Mouse (Mus musculus) hindbrain, embryonic 13.5 days (tissue): Measurements from ENCODE around the gene Eif2b1. TPM values are rescaled to one million over a fixed set of nuclear protein-coding genes. Genes with fewer than 3 reads are reported as not detected.
"Not testable (repeated sequence)": the region's sequence is repeated elsewhere in the genome, so short reads cannot be mapped to it uniquely, and the experiment has no call there.

Experiments
- ATAC-seq: fragments of 200-750 bp; cut with Nextera tagmentation; 2 replicates; pipeline ENCODE4 v1.8.0; 2017; ENCODE audit warnings: moderate TSS enrichment; ENCODE audit not compliant: low FRiP score
- H3K27ac ChIP-seq: fragments of 300-500 bp; sonication (generic); 2 replicates; pipeline ENCODE4 v1.5.1; 2015; ENCODE audit warnings: inconsistent platforms, mild to moderate bottlenecking, moderate library complexity
- H3K27me3 ChIP-seq: fragments of 300-500 bp; sonication (generic); 2 replicates; pipeline ENCODE4 v1.6.1; 2015; ENCODE audit warnings: mild to moderate bottlenecking, inconsistent platforms
- H3K36me3 ChIP-seq: fragments of 300-500 bp; sonication (generic); 2 replicates; pipeline ENCODE4 v1.6.1; 2015; ENCODE audit warnings: mild to moderate bottlenecking, inconsistent platforms
- H3K4me1 ChIP-seq: fragments of 300-500 bp; sonication (generic); replicated peaks from 2 replicates; pipeline ENCODE4 v1.6.1; 2015; ENCODE audit warnings: inconsistent platforms
- H3K4me2 ChIP-seq: fragments of 300-500 bp; sonication (generic); 2 replicates; pipeline ENCODE4 v1.6.1; 2015; ENCODE audit warnings: inconsistent platforms, mild to moderate bottlenecking, moderate library complexity
- H3K4me3 ChIP-seq: fragments of 300-500 bp; sonication (generic); 2 replicates; pipeline ENCODE4 v1.5.1; 2015; ENCODE audit warnings: mild to moderate bottlenecking, inconsistent platforms
- H3K9ac ChIP-seq: fragments of 300-500 bp; sonication (generic); 2 replicates; pipeline ENCODE4 v1.6.1; 2015; ENCODE audit warnings: mild to moderate bottlenecking, inconsistent platforms
- H3K9me3 ChIP-seq: fragments of 300-500 bp; sonication (generic); 2 replicates; pipeline ENCODE4 v1.6.1; 2016; ENCODE audit warnings: inconsistent platforms
- whole genome bisulfite sequencing: fragments of 180-500 bp; shearing (Covaris S2); methylation state at CpG from one replicate; pipeline ENCODE4 v1.1.7; 2015; 5-methylcytosine and 5-hydroxymethylcytosine counted together
- polyA plus RNA-seq: library from polyadenylated mRNA; unstranded; fragments of >200 nt; fragmentation: Nextera tagmentation; extraction: Ambion mirVana; gene quantifications from 2 replicates; pipeline ENCODE4 v1.2.1, GENCODE M21; 2015

The Eif2b1 gene
- polyA plus RNA-seq, 1 experiment from 2014 or later, result 65.7 TPM

DNA sequence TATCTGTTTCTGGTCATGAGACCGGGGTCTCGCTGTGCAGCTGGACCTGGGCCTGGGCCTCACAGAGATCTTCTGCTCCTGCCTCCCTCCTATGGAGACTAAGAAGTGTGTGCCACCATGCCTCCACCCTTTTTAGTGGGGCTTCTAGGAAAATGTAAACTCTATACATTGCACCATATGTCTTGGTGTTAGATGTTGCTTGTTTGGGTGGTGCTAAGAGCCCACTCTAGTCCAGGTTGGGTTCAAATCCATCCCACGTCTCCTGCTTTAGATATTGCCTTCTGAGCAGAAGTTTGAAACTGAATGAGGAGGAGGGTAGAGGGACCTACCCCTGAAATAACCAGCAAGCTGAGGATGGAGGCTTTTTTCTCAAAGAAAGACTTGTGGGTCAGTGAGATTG lies 13.8 kb upstream of the Eif2b1 start:
- H3K4me2 ChIP-seq, result no peak overlapping the region
- H3K27me3 ChIP-seq, result no peaks in the 10 kb centered on the region
- no peaks in the 10 kb centered on the region for H3K4me1 ChIP-seq
- H3K9me3 ChIP-seq, result no peaks in the 10 kb centered on the region
- H3K27ac ChIP-seq, result no peak overlapping the region
- no peak for ATAC-seq
- no peak overlapping the region for H3K4me3 ChIP-seq
- H3K9ac ChIP-seq, result no peak overlapping the region
- peaks cover 85% of the 10 kb centered on the region for H3K36me3 ChIP-seq
- WGBS, result 94% methylated on average over 3 of the region's 3 CpGs

- Histone ChIP-seq H3K27ac (no peak overlapping the region), H3K27me3 (no peaks in the 10 kb centered on the region), H3K36me3 (peaks cover 50% of the 10 kb centered on the region), H3K9me3 (no peaks in the 10 kb centered on the region), H3K4me2 (no peak overlapping the region), H3K4me3 (no peak overlapping the region), H3K9ac (no peak overlapping the region), H3K4me1 (peaks cover 27% of the 10 kb centered on the region)
- 90% methylated on average over 5 of the region's 5 CpGs for WGBS
- ATAC-seq, result no peak
These were observed 3.6 kb upstream of the Eif2b1 start for GRCm38 (mm10) chr5:124582515-124582914.

GRCm38 (mm10) chr5:124575467-124575866 lies 3.5 kb downstream of the Eif2b1 start:
- no peak for ATAC-seq
- no peaks in the 10 kb centered on the region for H3K9me3 ChIP-seq
- no peaks in the 10 kb centered on the region for H3K27me3 ChIP-seq
- peaks cover 26% of the 10 kb centered on the region for H3K4me1 ChIP-seq
- WGBS, result 95% methylated on average over 7 of the region's 7 CpGs
- H3K9ac ChIP-seq, result no peak overlapping the region
- no peak overlapping the region for H3K4me3 ChIP-seq
- peaks cover 67% of the 10 kb centered on the region for H3K36me3 ChIP-seq
- no peak overlapping the region for H3K27ac ChIP-seq
- H3K4me2 ChIP-seq, result no peak overlapping the region

DNA sequence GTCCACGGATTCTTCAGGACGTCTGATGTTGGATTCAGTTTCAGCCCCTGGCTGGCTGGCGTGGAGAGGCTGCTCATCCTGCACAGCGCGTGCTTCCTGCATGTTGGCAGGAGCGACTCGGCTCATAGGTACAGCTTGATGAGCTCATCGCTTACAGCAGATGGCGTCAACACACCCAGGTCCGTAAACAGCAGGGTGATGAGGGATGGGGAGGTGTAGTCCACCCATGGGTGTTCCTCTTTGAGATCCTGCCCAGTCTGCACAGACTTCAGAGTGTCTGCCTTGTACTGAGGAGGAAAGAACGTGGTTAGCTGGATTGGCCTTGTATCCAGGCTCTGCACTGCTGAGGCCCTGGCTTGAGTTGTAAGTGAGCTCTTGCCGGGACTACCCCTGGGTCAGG lies 7.9 kb downstream of the Eif2b1 start:
- Histone ChIP-seq H3K36me3 (peaks cover 98% of the 10 kb centered on the region), H3K27me3 (no peaks in the 10 kb centered on the region), H3K9ac (no peak overlapping the region), H3K4me3 (no peak overlapping the region), H3K4me1 (no peaks in the 10 kb centered on the region), H3K27ac (no peak overlapping the region), H3K4me2 (no peak overlapping the region), H3K9me3 (no peaks in the 10 kb centered on the region)
- ATAC-seq, result no peak
- WGBS, result 88% methylated on average over 12 of the region's 12 CpGs

GRCm38 (mm10) chr5:124555145-124555544 lies 23.8 kb downstream of the Eif2b1 start:
- no peaks in the 10 kb centered on the region for H3K27me3 ChIP-seq
- no peak overlapping the region for H3K4me2 ChIP-seq
- WGBS, result 85% methylated on average over 1 of the region's 1 CpGs
- no peaks in the 10 kb centered on the region for H3K9me3 ChIP-seq
- peaks cover 18% of the 10 kb centered on the region for H3K4me1 ChIP-seq
- H3K36me3 ChIP-seq, result peaks cover 59% of the 10 kb centered on the region
- H3K9ac ChIP-seq, result no peak overlapping the region
- no peak overlapping the region for H3K27ac ChIP-seq
- ATAC-seq, result no peak
- H3K4me3 ChIP-seq, result no peak overlapping the region

DNA sequence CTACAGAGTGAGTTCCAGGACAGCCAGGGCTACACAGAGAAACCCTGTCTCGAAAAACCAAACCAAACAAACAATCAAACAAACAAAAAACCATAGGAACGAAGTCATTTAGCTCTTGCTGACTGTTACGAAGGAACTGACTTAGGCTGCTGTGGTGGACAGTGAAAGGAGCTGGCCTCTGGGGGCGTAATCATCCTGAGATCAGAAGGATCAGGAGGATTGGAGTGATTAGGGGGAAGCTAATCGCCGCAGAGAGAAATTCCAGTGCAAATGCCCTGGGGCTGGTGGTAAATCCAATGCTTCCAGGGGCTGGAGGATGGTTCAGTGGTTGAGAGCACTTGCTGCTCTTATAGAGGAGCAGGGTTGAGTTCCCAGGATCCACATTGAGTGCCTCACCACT lies 25.3 kb downstream of the Eif2b1 start:
- Histone ChIP-seq H3K4me1 (peaks cover 18% of the 10 kb centered on the region), H3K27me3 (no peaks in the 10 kb centered on the region), H3K4me2 (peak overlapping the region; percentile 80), H3K9ac (peak overlapping the region; percentile 89), H3K27ac (no peak overlapping the region), H3K4me3 (peak overlapping the region; percentile 93), H3K36me3 (peaks cover 47% of the 10 kb centered on the region), H3K9me3 (no peaks in the 10 kb centered on the region)
- 83% methylated on average over 6 of the region's 6 CpGs for WGBS
- ATAC-seq, result no peak

GRCm38 (mm10) chr5:124552558-124553307 lies 26.2 kb downstream of the Eif2b1 start, which contains the start of gene Ddx55:
Ddx55 (plus strand) TSS chr5:124552864.
- peak within 1 kb of the TSS; percentile 89 for H3K9ac ChIP-seq
- H3K4me1 ChIP-seq, result peaks cover 18% of the 10 kb centered on the region
- peak within 1 kb of the TSS; percentile 91 for H3K27ac ChIP-seq
- no peaks in the 10 kb centered on the region for H3K9me3 ChIP-seq
- H3K4me2 ChIP-seq, result peak within 1 kb of the TSS; percentile 80
- peak; percentile 92 for ATAC-seq
- H3K27me3 ChIP-seq, result no peaks in the 10 kb centered on the region
- H3K36me3 ChIP-seq, result peaks cover 47% of the 10 kb centered on the region
- H3K4me3 ChIP-seq, result peak within 1 kb of the TSS; percentile 93
- WGBS, result under 1% methylated on average over 63 of the region's 66 CpGs

DNA sequence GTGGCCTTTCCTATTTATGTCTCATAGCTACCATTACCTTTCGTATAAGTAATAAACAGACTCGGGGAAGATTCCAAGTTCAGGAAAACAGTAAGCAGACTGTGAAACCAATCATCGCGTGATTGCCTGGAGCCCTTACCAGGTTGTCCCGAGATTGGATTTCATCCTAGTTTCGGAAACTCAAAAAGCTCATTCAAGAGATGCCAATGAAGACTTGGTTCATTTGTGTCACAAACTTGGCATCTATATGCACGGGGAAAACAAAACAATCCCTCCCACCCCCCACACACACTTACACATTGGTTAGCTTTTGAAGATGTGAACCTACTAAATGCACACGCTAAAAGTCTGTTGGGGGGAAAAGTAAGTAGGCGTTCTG lies 26.8 kb downstream of the Eif2b1 start:
- peak; percentile 46; the same call in 1 of the 2 replicates for ATAC-seq
- 16% methylated on average over 9 of the region's 9 CpGs for WGBS
- Histone ChIP-seq H3K4me1 (peaks cover 18% of the 10 kb centered on the region), H3K4me2 (peak overlapping the region; percentile 80), H3K9ac (peak overlapping the region; percentile 89), H3K4me3 (peak overlapping the region; percentile 93), H3K27ac (peak overlapping the region; percentile 91), H3K36me3 (peaks cover 48% of the 10 kb centered on the region), H3K9me3 (no peaks in the 10 kb centered on the region), H3K27me3 (no peaks in the 10 kb centered on the region)

- Histone ChIP-seq H3K9ac (peak overlapping the region; percentile 89; the same call in 1 of the 2 replicates), H3K36me3 (peaks cover 48% of the 10 kb centered on the region), H3K4me2 (peak overlapping the region; percentile 80), H3K4me1 (peaks cover 18% of the 10 kb centered on the region), H3K27ac (peak overlapping the region; percentile 91; the same call in 1 of the 2 replicates), H3K4me3 (peak overlapping the region; percentile 93)
- not testable (repeated sequence) for H3K27me3 ChIP-seq, H3K9me3 ChIP-seq, ATAC-seq
- 39% methylated on average over 5 of the region's 5 CpGs for WGBS
These were observed 27.4 kb downstream of the Eif2b1 start for GRCm38 (mm10) chr5:124551349-124552093.

- ATAC-seq, H3K27me3 ChIP-seq, H3K27ac ChIP-seq, H3K9me3 ChIP-seq, H3K9ac ChIP-seq, H3K4me2 ChIP-seq, H3K4me3 ChIP-seq: not testable (repeated sequence)
- 84% methylated on average over 4 of the region's 4 CpGs for WGBS
- Histone ChIP-seq H3K36me3 (peaks cover 48% of the 10 kb centered on the region), H3K4me1 (peaks cover 18% of the 10 kb centered on the region)
These were observed 28.2 kb downstream of the Eif2b1 start for GRCm38 (mm10) chr5:124550737-124551136.

DNA sequence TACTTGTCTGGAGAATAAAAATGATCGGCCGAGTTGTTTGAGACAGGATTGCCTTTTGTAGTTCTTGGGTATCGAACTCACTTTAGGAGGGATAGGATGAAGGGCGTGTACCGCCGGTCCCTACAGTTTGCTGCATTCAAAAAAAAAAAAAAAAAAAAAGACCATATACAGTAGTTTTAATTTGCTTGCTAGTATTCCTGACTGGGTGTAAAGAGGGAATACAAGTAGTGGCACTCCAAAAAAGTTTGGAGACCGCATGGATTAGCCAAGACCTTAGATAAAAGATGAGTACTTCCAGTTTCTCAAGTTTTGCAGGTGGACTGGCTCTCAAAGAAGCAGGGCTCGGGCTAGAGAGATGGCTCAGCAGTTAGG lies 37.3 kb downstream of the Eif2b1 start:
- Histone ChIP-seq H3K4me3 (peak overlapping the region; percentile 93), H3K27me3 (peaks cover 4% of the 10 kb centered on the region), H3K4me1 (peaks cover 22% of the 10 kb centered on the region), H3K9ac (peak overlapping the region; percentile 89), H3K4me2 (peak overlapping the region; percentile 94), H3K9me3 (no peaks in the 10 kb centered on the region), H3K27ac (peak overlapping the region; percentile 87; the same call in 1 of the 2 replicates), H3K36me3 (peaks cover 34% of the 10 kb centered on the region)
- ATAC-seq, result no peak
- 16% methylated on average over 8 of the region's 8 CpGs for WGBS

DNA sequence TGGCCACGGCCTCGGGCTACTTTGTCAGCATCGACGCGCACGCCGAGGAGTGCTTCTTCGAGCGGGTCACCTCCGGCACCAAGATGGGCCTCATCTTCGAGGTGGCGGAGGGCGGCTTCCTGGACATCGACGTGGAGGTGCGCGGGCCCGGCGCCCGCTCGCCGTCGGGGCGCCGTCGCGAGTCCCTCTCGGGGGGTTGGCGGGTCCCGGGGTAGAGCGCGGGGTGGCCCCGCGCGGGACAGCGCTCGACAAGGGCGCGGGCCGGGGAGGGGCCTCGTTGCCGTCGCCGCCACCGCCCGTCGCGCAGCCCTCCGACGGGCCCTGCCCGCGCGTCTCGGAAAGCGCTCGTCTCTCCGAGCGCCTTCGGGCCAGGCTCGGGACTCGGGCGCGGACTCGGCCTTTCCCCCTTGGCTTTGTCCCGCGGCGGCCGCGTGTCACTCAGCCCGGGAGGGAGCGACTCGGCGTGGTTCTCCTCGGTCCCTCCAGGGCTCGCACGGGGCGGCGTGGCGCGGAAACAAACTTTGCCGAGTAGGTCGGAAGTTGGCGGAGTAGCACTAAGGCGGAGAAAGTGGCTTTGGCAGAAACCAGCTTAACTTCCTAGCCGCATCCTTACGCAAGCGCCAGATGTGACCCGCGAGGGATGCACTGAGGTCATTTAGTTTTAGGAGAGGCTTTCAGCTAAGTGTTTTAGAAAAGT lies 37.9 kb downstream of the Eif2b1 start:
- peak overlapping the region; percentile 87 for H3K27ac ChIP-seq

More for the DNA sequence above, 37.9 kb downstream of the Eif2b1 start:
- H3K4me3 ChIP-seq, result peak overlapping the region; percentile 93
- under 1% methylated on average over 86 of the region's 89 CpGs for WGBS
- H3K27me3 ChIP-seq, result peaks cover 5% of the 10 kb centered on the region
- peaks cover 23% of the 10 kb centered on the region for H3K4me1 ChIP-seq
- ATAC-seq, result peak; percentile 82
- peak overlapping the region; percentile 94 for H3K4me2 ChIP-seq
- H3K9ac ChIP-seq, result peak overlapping the region; percentile 89
- no peaks in the 10 kb centered on the region for H3K9me3 ChIP-seq
- H3K36me3 ChIP-seq, result peaks cover 29% of the 10 kb centered on the region
